Mouse (Mus musculus) megakaryocyte, embryonic 14.5 days (primary cell): ENCODE results near the gene Adgrl1.

ENCODE experiments used
- FLI1 ChIP-seq: IDR thresholded peaks from 2 replicates; pipeline ENCODE4 v1.6.1; 2012; ENCODE audit warnings: low read length, inconsistent platforms, mixed read lengths
- GATA1 ChIP-seq: IDR thresholded peaks from 3 replicates; pipeline ENCODE4 v1.6.1; 2012; ENCODE audit warnings: mixed read lengths, low read length, inconsistent platforms, borderline replicate concordance

DNA sequence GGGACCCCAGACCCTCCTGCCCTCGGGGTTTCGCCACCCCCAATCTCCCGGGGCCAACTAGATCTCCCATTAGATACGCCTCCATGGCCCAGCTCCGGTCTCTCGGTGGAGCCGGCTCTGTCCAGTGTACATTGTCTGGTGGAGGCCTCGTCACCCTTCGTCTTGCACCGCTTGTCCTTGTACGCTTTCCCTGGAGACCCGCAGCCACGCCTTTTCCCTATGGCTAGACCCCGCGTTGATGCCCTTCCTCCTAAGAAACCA is 56.0 kb downstream of the Adgrl1 start:
- TF ChIP-seq GATA1: no peak
- TF ChIP-seq FLI1: no peak
